Mouse (Mus musculus): ENCODE measurements around the gene Itga7. TPM values are rescaled to one million over a fixed set of nuclear protein-coding genes. Genes with fewer than 3 reads are reported as not detected.
A peak's percentile ranks its signal among the peaks of the same experiment; 100 is the strongest.

Itga7 gene
- total RNA-seq, 1 experiment = 17.6 TPM

GRCm38 (mm10) chr10:128891296-128892094 is 42.1 kb upstream of the Itga7 start, which contains the start of gene Gdf11:
TSS of gene Gdf11 (minus strand) at chr10:128891718.
- Histone ChIP-seq H3K4me1 (ENCODE audit: control insufficient read depth in 2 of 2, insufficient read depth in 2 of 2, low read length in 2 of 2, poor library complexity in 1 of 2) (peaks cover 6 to 17% of the 10 kb centered on the region in 2 experiments; a peak in 2 of 4 replicates), H3K27ac (ENCODE audit: insufficient read depth, low read depth, low read length, poor library complexity, severe bottlenecking) (no peak within 1 kb of the TSS)
- TF ChIP-seq HCFC1 (IDR thresholded peaks at IDR 0.05; ENCODE audit: borderline replicate concordance, insufficient read depth, low read length) (no peak), ZC3H11A (IDR thresholded peaks at IDR 0.05; ENCODE audit: borderline replicate concordance, low read depth, low read length) (no peak), CHD2 (IDR thresholded peaks at IDR 0.05; ENCODE audit: low read depth, low read length) (no peak), MAFK (IDR thresholded peaks at IDR 0.05; ENCODE audit: insufficient read depth, low read depth, low read length) (no peak), ZNF384 (IDR thresholded peaks at IDR 0.05; ENCODE audit: low read depth, low read length) (no peak)

GRCm38 (mm10) chr10:128892246-128892645 is 41.4 kb upstream of the Itga7 start:
- DNase-seq (ENCODE audit: low read depth, low spot score) = no peak
- in situ Hi-C loops (cut with MboI; ENCODE audit: low sequenced_read_pairs in 2 of 2, unreplicated experiment in 2 of 2) = loop anchor here in 1 of 2 experiments (10.0 kb wide), 1 partner anchor 157 kb away; no protein-coding TSS in a partner anchor
- TF ChIP-seq ZNF384 (IDR thresholded peaks at IDR 0.05; ENCODE audit: low read depth, low read length) (no peak), ZC3H11A (IDR thresholded peaks at IDR 0.05; ENCODE audit: borderline replicate concordance, low read depth, low read length) (no peak), HCFC1 (IDR thresholded peaks at IDR 0.05; ENCODE audit: borderline replicate concordance, insufficient read depth, low read length) (no peak), MAFK (IDR thresholded peaks at IDR 0.05; ENCODE audit: insufficient read depth, low read depth, low read length) (no peak), CHD2 (IDR thresholded peaks at IDR 0.05; ENCODE audit: low read depth, low read length) (no peak)
- Histone ChIP-seq H3K9ac (ENCODE audit: insufficient read depth, low read depth, low read length, poor library complexity, severe bottlenecking) (no peak overlapping the region), H3K4me1 (ENCODE audit: control insufficient read depth in 2 of 2, insufficient read depth in 2 of 2, low read length in 2 of 2, poor library complexity in 1 of 2) (peaks cover 6 to 20% of the 10 kb centered on the region in 2 experiments; a peak in 2 of 4 replicates), H3K27ac (ENCODE audit: insufficient read depth, low read depth, low read length, poor library complexity, severe bottlenecking) (no peak overlapping the region), H3K36me3 (ENCODE audit: control insufficient read depth, insufficient read depth, low read length, poor library complexity, severe bottlenecking) (peaks cover 5% of the 10 kb centered on the region; the same call in 1 of the 2 replicates), H3K4me3 (ENCODE audit: insufficient read depth in 1 of 2, low read depth in 1 of 2, low read length in 2 of 2, poor library complexity in 1 of 2, severe bottlenecking in 1 of 2) (peak overlapping the region; percentile 82 to 84), H3K9me3 (ENCODE audit: control insufficient read depth, insufficient read depth, low read depth, low read length) (no peaks in the 10 kb centered on the region)

More at GRCm38 (mm10) chr10:128891296-128892094, 42.1 kb upstream of the Itga7 start, which contains the start of gene Gdf11:
- Histone ChIP-seq H3K9ac (ENCODE audit: insufficient read depth, low read depth, low read length, poor library complexity, severe bottlenecking) (peak within 1 kb of the TSS; percentile 72), H3K9me3 (ENCODE audit: control insufficient read depth, insufficient read depth, low read depth, low read length) (no peaks in the 10 kb centered on the region), H3K36me3 (ENCODE audit: control insufficient read depth, insufficient read depth, low read length, poor library complexity, severe bottlenecking) (peaks cover 5% of the 10 kb centered on the region; the same call in 1 of the 2 replicates), H3K4me3 (ENCODE audit: insufficient read depth in 1 of 2, low read depth in 1 of 2, low read length in 2 of 2, poor library complexity in 1 of 2, severe bottlenecking in 1 of 2) (peak within 1 kb of the TSS; percentile 84 to 85)
- in situ Hi-C loops (cut with MboI; ENCODE audit: low sequenced_read_pairs in 2 of 2, unreplicated experiment in 2 of 2) = loop anchor here in 1 of 2 experiments (10.0 kb wide), 1 partner anchor 157 kb away; no protein-coding TSS in a partner anchor
- no peak for DNase-seq (ENCODE audit: low read depth, low spot score)

GRCm38 (mm10) chr10:128895437-128895836 is 38.2 kb upstream of the Itga7 start:
- H3K9ac ChIP-seq (ENCODE audit: insufficient read depth, low read depth, low read length, poor library complexity, severe bottlenecking) = no peak overlapping the region
- DNase-seq (ENCODE audit: low read depth, low spot score) = peak; percentile 93
- in situ Hi-C loops (cut with MboI; ENCODE audit: low sequenced_read_pairs in 2 of 2, unreplicated experiment in 2 of 2) = loop anchor here in 1 of 2 experiments (10.0 kb wide), 1 partner anchor 161 kb away; no protein-coding TSS in a partner anchor

GRCm38 (mm10) chr10:128895952-128896693 is 37.5 kb upstream of the Itga7 start:
- TF ChIP-seq CHD2 (IDR thresholded peaks at IDR 0.05; ENCODE audit: low read depth, low read length) = no peak
- no peak for TF ChIP-seq HCFC1 (IDR thresholded peaks at IDR 0.05; ENCODE audit: borderline replicate concordance, insufficient read depth, low read length)
- DNase-seq (ENCODE audit: low read depth, low spot score) = no peak
- H3K9ac ChIP-seq (ENCODE audit: insufficient read depth, low read depth, low read length, poor library complexity, severe bottlenecking) = no peak overlapping the region; the same call in 1 of the 2 replicates
- no peaks in the 10 kb centered on the region for H3K36me3 ChIP-seq (ENCODE audit: control insufficient read depth, insufficient read depth, low read length, poor library complexity, severe bottlenecking)
- peaks cover 0 to 6% of the 10 kb centered on the region in 2 experiments; a peak in 1 of 4 replicates for H3K4me1 ChIP-seq (ENCODE audit: control insufficient read depth in 2 of 2, insufficient read depth in 2 of 2, low read length in 2 of 2, poor library complexity in 1 of 2)
- peak overlapping the region; percentile 1 to 44; a peak in 3 of 4 replicates for H3K4me3 ChIP-seq (ENCODE audit: insufficient read depth in 1 of 2, low read depth in 1 of 2, low read length in 2 of 2, poor library complexity in 1 of 2, severe bottlenecking in 1 of 2)
- no peak overlapping the region for H3K27ac ChIP-seq (ENCODE audit: insufficient read depth, low read depth, low read length, poor library complexity, severe bottlenecking)
- in situ Hi-C loops (cut with MboI; ENCODE audit: low sequenced_read_pairs in 2 of 2, unreplicated experiment in 2 of 2) = loop anchor here in 1 of 2 experiments (10.0 kb wide), 1 partner anchor 161 kb away; no protein-coding TSS in a partner anchor
- H3K9me3 ChIP-seq (ENCODE audit: control insufficient read depth, insufficient read depth, low read depth, low read length) = no peaks in the 10 kb centered on the region

More at GRCm38 (mm10) chr10:128895437-128895836, 38.2 kb upstream of the Itga7 start:
- peaks cover 0 to 8% of the 10 kb centered on the region in 2 experiments; a peak in 2 of 4 replicates for H3K4me1 ChIP-seq (ENCODE audit: control insufficient read depth in 2 of 2, insufficient read depth in 2 of 2, low read length in 2 of 2, poor library complexity in 1 of 2)
- peak; percentile 42; the same call in 1 of the 2 replicates for TF ChIP-seq HCFC1 (IDR thresholded peaks at IDR 0.05; ENCODE audit: borderline replicate concordance, insufficient read depth, low read length)
- TF ChIP-seq ZC3H11A (IDR thresholded peaks at IDR 0.05; ENCODE audit: borderline replicate concordance, low read depth, low read length) = peak; percentile 91
- no peak for TF ChIP-seq ZNF384 (IDR thresholded peaks at IDR 0.05; ENCODE audit: low read depth, low read length)
- TF ChIP-seq MAFK (IDR thresholded peaks at IDR 0.05; ENCODE audit: insufficient read depth, low read depth, low read length) = 0 out of 2 replicates have a peak, but pooled peaks have one; percentile 17
- no peak overlapping the region for H3K27ac ChIP-seq (ENCODE audit: insufficient read depth, low read depth, low read length, poor library complexity, severe bottlenecking)
- H3K9me3 ChIP-seq (ENCODE audit: control insufficient read depth, insufficient read depth, low read depth, low read length) = no peaks in the 10 kb centered on the region
- H3K4me3 ChIP-seq (ENCODE audit: insufficient read depth in 1 of 2, low read depth in 1 of 2, low read length in 2 of 2, poor library complexity in 1 of 2, severe bottlenecking in 1 of 2) = peak overlapping the region; percentile 1 to 44; a peak in 3 of 4 replicates
- H3K36me3 ChIP-seq (ENCODE audit: control insufficient read depth, insufficient read depth, low read length, poor library complexity, severe bottlenecking) = no peaks in the 10 kb centered on the region
